Mouse (Mus musculus) gastrocnemius, postnatal 4 days (tissue): Measurements from ENCODE around the gene Upf3a. TPM values are rescaled to one million over a fixed set of nuclear protein-coding genes. Genes with fewer than 3 reads are reported as not detected.
"Not testable (repeated sequence)": the region's sequence is repeated elsewhere in the genome, so short reads cannot be mapped to it uniquely, and the experiment has no call there.

Experiments
- DNase-seq, 2 experiments: peaks; one replicate each; pipeline ENCODE4 v3.0.0; 2021 to 2022; ENCODE audit warnings: low spot score in 2 of 2, mixed read lengths in 2 of 2
- total RNA-seq, 2 experiments: library from RNA; stranded (reverse); gene quantifications; 2 replicates each; pipeline ENCODE4 v1.2.3; 2021

The Upf3a gene
- total RNA-seq, 2 experiments from 2014 or later, result 17.9 to 21.5 TPM

- not testable (repeated sequence) for DNase-seq
Measured at GRCm38 (mm10) chr8:13843286-13843685, 57.9 kb downstream of the Upf3a start.

Other genes starting within 250 kb of the Upf3a start
- under 1 TPM in 1 of 2 experiments, not detected in 1; 0.26 TPM for gene 1700029H14Rik, start 223.2 kb upstream of the Upf3a start, total RNA-seq
- 10 to 100 TPM; 41.5 to 43.1 TPM for gene Rasa3, start 108.0 kb upstream of the Upf3a start, total RNA-seq
- not detected for gene Cfap97d2, start 79.7 kb upstream of the Upf3a start, total RNA-seq
- 10 to 100 TPM; 63.6 to 70.9 TPM for gene Cdc16, start 27.9 kb upstream of the Upf3a start, total RNA-seq
- not detected for gene AF366264, start 52.8 kb downstream of the Upf3a start, total RNA-seq
- 10 to 100 TPM; 17.1 to 19.1 TPM for gene Champ1, start 84.0 kb downstream of the Upf3a start, total RNA-seq
- gene Coprs, start 104.7 kb downstream of the Upf3a start, total RNA-seq, result 10 to 100 TPM; 13.9 to 19.1 TPM